Mouse (Mus musculus): ENCODE measurements at regions not wholly inside any gene's neighbourhood (a gene's known extent, or its start where the extent isn't known, plus 50 kb on each side); places are given as distances from the start of the nearest gene placed in this dataset.

DNA sequence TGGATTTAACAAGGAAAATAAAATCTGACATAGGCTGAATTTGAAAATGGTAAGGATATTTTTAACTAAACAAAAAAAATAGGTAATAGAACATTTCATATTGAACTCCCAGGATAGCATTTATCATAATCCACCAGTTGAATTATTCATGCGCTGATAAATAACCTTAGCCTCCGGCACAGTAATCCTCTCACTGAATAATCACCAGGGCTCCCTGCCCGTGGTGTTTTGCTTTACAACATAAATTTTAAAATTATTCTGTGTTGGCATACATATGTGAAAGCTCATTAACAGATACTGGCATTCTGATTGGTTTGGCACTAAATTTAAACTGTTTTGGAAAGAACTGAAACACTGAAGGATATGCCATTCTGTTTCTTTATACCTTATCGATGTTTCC is 181.6 kb upstream of the N6amt1 start:
- no peaks in the 10 kb centered on the region for H3K36me3 ChIP-seq (ENCODE audit: control insufficient read depth, insufficient read depth, low read length, poor library complexity, severe bottlenecking)
- no peak for DNase-seq (ENCODE audit: low read depth, low spot score)
- no peaks in the 10 kb centered on the region for H3K27me3 ChIP-seq (ENCODE audit: control insufficient read depth, insufficient read depth, low read length, poor library complexity, severe bottlenecking)

DNA sequence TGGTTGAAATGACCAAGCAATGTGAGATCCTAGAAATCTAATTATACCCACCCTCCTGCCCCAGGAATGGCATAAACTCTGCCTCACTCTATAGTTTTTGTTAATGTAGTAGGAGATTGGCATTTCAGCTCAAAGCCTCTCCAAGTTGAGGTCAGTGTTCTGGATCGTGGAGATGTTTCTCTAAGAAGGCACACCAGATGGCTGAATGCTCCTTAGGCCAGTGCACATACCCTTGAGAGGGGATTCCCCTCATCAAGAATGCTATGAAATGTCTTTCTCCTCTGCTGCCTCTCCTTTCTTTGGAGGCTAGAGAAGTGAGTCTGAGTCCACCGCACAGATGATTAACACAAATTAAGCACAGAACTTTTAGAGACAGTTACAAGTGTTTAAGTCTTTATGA is 214.7 kb upstream of the N6amt1 start:
- Histone ChIP-seq H3K27me3 (ENCODE audit: control insufficient read depth, insufficient read depth, low read length, poor library complexity, severe bottlenecking) (no peaks in the 10 kb centered on the region), H3K36me3 (ENCODE audit: control insufficient read depth, insufficient read depth, low read length, poor library complexity, severe bottlenecking) (no peaks in the 10 kb centered on the region)
- no peak for DNase-seq (ENCODE audit: low read depth, low spot score)

DNA sequence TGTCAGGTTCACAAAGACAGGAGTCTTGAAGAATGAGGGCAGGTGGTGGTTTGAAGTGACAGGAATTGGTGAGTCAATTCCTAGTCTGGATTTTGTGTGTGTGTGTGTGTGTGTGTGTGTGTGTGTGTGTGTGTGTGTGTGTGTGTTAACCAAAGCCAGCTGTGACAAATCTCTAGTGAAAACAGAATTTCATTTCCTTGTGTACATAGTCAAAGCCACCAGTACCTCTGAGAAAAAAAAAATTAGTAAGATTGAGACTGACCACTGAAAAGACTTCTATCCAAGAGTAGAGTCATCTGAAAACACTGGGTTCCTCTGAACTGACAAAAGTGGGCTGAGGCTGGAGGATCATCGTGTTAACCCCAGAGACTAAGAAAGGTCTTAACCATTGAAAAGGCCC is 217.5 kb upstream of the N6amt1 start:
- Histone ChIP-seq H3K36me3 (ENCODE audit: control insufficient read depth, insufficient read depth, low read length, poor library complexity, severe bottlenecking) (no peaks in the 10 kb centered on the region), H3K27me3 (ENCODE audit: control insufficient read depth, insufficient read depth, low read length, poor library complexity, severe bottlenecking) (no peaks in the 10 kb centered on the region)
- no peak for DNase-seq (ENCODE audit: low read depth, low spot score)

DNA sequence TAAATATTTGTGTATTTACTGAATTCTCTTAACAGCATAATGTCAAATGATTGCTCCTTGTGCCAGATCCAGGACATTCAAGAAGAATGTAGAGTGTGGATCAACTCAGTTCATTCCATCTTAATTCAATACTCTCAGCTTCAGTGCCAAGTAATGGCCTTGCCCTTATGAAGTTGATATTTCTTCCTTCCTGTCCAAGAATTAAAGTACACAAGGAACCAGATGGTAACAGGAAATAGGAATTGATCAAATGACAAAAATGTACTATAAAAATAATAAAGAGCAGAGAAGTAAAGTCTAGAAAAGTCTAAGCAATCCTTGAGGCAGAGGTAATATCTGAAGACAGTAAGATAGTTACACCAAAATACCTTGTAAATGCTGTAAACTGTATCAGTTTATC is 219.5 kb upstream of the N6amt1 start:
- no peaks in the 10 kb centered on the region for H3K36me3 ChIP-seq (ENCODE audit: control insufficient read depth, insufficient read depth, low read length, poor library complexity, severe bottlenecking)
- DNase-seq (ENCODE audit: low read depth, low spot score) = no peak
- H3K27me3 ChIP-seq (ENCODE audit: control insufficient read depth, insufficient read depth, low read length, poor library complexity, severe bottlenecking) = no peaks in the 10 kb centered on the region

DNA sequence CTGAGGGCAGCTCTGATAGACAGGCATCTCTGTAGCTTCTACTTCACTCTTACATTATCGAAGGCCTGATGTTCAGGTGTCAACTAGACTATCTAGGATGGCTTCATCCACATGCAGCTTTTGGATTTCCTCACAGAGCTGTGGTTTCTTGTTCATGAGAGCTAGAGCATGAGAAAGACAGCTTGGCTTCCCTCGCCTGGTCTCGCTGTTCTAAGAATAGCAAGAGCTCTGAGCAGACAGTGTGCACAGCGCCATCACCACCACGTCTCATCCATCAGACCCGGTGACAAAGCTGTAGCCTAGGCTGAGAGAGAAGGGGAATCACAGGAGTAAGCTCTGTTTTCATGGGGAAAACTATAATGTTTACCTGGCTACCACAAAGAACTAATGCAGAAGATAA is 220.1 kb upstream of the N6amt1 start:
- DNase-seq (ENCODE audit: low read depth, low spot score) = no peak

DNA sequence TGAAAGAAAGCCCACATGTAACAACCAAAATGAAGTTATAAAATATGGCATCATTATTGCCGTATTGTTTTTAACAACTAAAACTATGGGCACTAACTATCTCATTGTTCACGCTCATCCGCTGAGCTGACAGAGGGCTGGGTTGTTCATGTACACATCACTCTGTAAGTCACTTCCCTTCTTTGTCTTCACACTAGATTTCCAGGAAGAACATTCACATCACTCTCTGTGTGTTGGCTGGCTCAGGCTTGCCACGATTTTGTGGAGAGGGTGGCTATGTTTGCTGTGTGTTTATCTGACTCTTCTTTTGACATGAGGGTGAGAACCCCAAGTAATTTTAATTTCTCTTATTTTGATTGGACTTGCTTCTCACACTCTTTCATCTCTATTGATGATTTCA is 221.9 kb upstream of the N6amt1 start:
- no peak for DNase-seq (ENCODE audit: low read depth, low spot score)
- no peaks in the 10 kb centered on the region for H3K27me3 ChIP-seq (ENCODE audit: control insufficient read depth, insufficient read depth, low read length, poor library complexity, severe bottlenecking)
- H3K36me3 ChIP-seq (ENCODE audit: control insufficient read depth, insufficient read depth, low read length, poor library complexity, severe bottlenecking) = no peaks in the 10 kb centered on the region

More for the DNA sequence above, 220.1 kb upstream of the N6amt1 start:
- H3K27me3 ChIP-seq (ENCODE audit: control insufficient read depth, insufficient read depth, low read length, poor library complexity, severe bottlenecking) = no peaks in the 10 kb centered on the region
- no peaks in the 10 kb centered on the region for H3K36me3 ChIP-seq (ENCODE audit: control insufficient read depth, insufficient read depth, low read length, poor library complexity, severe bottlenecking)

DNA sequence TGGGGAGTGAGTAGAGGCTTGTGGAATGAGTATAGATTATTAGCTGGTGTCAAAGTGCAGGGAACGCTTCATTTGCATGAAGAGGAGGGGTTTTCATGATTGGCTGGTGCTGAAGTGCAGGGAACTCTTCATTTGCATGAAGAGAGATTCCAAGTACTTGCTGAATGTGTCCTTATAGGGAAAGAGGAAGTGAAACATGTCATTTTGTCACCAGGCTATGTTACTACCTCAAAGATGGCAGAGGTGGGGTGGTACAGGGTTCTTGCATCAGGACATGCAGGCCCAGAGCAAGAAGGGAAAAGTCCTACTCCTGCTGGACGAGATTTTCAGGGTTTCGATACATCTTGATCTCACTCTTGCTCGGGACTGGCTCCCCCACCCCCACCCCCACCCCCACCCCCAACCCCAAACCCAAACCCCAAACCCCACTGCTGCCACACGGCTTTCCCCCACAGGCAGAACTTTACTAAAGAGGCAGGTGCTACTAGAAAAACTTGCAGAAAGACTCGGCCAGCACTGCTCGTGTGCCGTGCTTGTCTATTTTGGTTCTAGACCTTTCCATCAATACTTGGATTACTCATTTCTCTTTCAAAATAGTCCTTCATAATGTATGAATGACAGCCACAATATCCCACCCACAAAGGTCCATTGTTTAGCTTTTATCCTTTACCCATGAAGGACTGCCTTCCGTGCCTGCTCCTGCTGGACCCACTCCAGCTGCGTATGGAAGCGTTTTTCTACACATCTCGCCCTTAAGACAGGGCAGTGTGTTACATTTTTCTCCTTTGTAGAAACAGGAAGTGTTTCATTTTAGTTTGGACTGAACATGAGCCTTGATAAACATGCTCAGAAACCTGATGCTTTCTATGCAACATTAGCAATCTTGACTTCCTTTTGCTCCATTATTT is 223.0 kb upstream of the N6amt1 start:
- Histone ChIP-seq H3K36me3 (ENCODE audit: control insufficient read depth, insufficient read depth, low read length, poor library complexity, severe bottlenecking) (no peaks in the 10 kb centered on the region), H3K27me3 (ENCODE audit: control insufficient read depth, insufficient read depth, low read length, poor library complexity, severe bottlenecking) (no peaks in the 10 kb centered on the region)
- no peak for DNase-seq (ENCODE audit: low read depth, low spot score)

DNA sequence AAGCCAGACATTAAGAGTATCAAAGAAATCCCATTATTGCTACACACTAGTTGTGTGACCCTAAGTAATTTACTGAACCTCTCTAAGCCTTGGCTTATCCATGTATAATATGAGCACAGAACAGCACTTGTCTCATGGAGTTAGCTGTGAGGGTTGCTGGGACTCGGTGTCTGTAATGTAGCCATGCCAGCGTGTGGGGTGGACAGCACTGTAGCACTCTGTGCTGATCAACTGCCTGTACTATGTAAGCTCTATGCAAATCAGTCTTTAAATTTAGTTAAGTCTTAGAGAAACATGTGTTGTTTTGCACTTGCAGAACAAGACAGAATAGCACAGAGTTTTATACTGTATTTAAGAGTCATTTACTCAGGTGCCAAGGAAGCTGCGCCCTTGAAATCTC is 225.0 kb upstream of the N6amt1 start:
- no peak for DNase-seq (ENCODE audit: low read depth, low spot score)
- no peaks in the 10 kb centered on the region for H3K27me3 ChIP-seq (ENCODE audit: control insufficient read depth, insufficient read depth, low read length, poor library complexity, severe bottlenecking)
- no peaks in the 10 kb centered on the region for H3K36me3 ChIP-seq (ENCODE audit: control insufficient read depth, insufficient read depth, low read length, poor library complexity, severe bottlenecking)

DNA sequence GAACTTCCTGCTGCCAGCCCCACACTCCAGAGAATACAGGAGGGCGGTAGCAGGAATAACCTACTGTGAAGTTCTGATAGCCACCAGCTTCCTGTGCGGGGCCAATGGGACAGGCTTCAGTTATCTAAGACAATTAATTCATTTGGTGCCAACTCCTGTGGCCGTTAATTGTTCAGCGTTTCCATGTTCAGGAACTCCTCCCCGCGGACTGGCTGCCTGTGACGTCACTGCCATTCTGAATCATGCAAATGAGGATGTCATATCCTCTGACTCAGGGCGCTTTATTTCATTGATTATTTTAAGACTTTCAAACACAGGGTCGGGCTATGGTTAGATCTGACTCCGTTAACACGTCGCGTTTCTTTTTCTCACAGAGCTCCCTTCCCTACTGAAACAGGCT is 225.8 kb upstream of the N6amt1 start:
- Histone ChIP-seq H3K36me3 (ENCODE audit: control insufficient read depth, insufficient read depth, low read length, poor library complexity, severe bottlenecking) (no peaks in the 10 kb centered on the region), H3K27me3 (ENCODE audit: control insufficient read depth, insufficient read depth, low read length, poor library complexity, severe bottlenecking) (no peaks in the 10 kb centered on the region)
- no peak for DNase-seq (ENCODE audit: low read depth, low spot score)

DNA sequence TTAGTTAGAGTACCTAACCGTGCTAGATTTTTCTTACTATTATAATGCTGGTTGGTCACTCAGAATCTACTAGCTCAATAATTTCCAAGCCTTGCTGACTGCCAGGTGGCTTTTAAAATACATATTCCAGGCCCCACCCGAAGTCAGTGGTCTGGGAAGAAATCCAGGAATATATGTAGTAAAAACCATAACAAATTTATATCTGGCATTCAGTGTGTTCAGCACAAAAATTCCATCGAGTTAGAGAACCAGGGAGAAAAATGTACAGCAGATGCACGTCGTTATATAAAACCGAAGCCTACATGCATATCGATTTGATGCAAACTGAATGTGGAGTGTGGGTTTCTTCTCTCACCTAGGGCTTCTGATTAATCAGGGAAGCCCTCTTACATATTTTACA is 229.5 kb upstream of the N6amt1 start:
- no peaks in the 10 kb centered on the region for H3K27me3 ChIP-seq (ENCODE audit: control insufficient read depth, insufficient read depth, low read length, poor library complexity, severe bottlenecking)
- H3K36me3 ChIP-seq (ENCODE audit: control insufficient read depth, insufficient read depth, low read length, poor library complexity, severe bottlenecking) = no peaks in the 10 kb centered on the region
- DNase-seq (ENCODE audit: low read depth, low spot score) = no peak

DNA sequence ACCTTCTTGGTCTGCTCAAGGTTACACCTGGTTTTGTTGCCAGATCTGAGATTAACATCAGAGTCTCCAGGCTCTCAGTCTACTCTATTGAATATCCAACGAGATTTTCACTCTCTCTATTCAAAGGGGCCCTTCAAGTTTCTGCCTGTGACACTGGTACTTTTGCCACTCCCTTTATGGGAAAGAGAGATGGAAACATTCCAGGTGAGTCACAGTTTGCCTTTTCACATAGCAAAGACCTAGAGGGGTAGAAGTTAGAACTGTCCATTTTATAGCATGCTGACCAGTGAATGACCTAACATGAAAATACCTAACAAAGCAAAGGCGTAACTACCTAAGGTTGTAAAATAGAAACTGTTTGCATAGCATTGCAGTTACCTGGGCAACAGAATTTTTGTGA is 250.4 kb upstream of the N6amt1 start:
- no peaks in the 10 kb centered on the region for H3K36me3 ChIP-seq (ENCODE audit: control insufficient read depth, insufficient read depth, low read length, poor library complexity, severe bottlenecking)
- DNase-seq (ENCODE audit: low read depth, low spot score) = no peak
- H3K27me3 ChIP-seq (ENCODE audit: control insufficient read depth, insufficient read depth, low read length, poor library complexity, severe bottlenecking) = no peaks in the 10 kb centered on the region

DNA sequence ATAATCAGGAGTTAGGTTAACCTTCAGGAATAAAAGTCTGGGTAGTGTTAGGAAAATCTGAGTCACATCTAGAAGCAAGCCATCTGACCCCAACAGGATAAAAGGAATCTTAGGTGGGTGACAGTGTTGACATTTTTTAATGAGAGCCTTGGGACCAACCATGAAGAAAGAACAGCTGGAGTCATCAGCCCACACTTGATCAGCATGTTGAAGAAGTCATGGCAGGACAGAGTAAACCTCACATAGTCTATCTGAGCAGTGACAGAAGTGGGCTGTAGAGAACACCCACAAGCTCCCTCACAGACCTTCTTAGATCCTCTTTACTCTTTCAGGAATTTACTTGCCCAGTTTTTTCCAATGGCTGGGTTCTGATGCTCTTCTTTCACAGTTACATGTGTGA is 251.9 kb upstream of the N6amt1 start:
- no peaks in the 10 kb centered on the region for H3K36me3 ChIP-seq (ENCODE audit: control insufficient read depth, insufficient read depth, low read length, poor library complexity, severe bottlenecking)
- no peaks in the 10 kb centered on the region for H3K27me3 ChIP-seq (ENCODE audit: control insufficient read depth, insufficient read depth, low read length, poor library complexity, severe bottlenecking)
- no peak for DNase-seq (ENCODE audit: low read depth, low spot score)

DNA sequence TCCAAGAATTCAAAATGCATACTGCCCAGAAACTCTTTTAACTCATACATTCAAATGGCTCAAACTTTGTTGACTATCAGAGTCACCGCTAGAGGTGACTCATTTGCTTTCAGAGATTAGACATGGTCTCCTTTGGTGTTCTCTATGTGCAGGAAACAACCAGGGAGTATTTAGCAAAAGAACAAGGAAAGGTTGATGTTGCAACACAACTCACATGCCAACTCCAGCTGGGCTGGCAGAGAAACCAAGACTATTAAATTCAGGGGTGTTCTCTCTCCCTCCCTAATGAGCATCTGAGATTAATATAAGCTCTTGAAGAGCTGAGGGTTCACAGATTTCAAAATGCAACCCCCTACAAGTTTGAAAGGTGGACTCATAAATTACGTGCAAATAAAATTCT is 262.0 kb upstream of the N6amt1 start:
- DNase-seq (ENCODE audit: low read depth, low spot score) = no peak
- H3K27me3 ChIP-seq (ENCODE audit: control insufficient read depth, insufficient read depth, low read length, poor library complexity, severe bottlenecking) = no peaks in the 10 kb centered on the region

DNA sequence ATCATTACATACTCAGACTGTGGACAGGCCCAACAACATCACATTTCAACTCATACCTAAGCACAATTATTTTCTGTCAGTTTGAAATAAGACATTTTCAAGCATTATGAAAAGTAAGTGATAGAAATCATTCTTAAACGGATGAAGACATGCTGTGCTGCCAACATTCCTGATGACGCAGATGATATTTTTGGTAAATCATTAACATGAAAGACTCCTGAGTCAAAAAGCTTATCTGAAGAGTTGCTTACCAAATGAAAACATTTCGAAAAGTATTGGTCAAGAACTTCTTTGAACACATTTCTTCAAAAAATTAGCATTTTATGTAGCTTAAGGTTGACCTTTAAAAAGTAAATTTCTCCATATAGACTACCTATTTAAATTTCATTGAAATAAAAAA is 264.7 kb upstream of the N6amt1 start:
- Histone ChIP-seq H3K36me3 (ENCODE audit: control insufficient read depth, insufficient read depth, low read length, poor library complexity, severe bottlenecking) (no peaks in the 10 kb centered on the region), H3K27me3 (ENCODE audit: control insufficient read depth, insufficient read depth, low read length, poor library complexity, severe bottlenecking) (no peaks in the 10 kb centered on the region)
- no peak for DNase-seq (ENCODE audit: low read depth, low spot score)

More for the DNA sequence above, 262.0 kb upstream of the N6amt1 start:
- H3K36me3 ChIP-seq (ENCODE audit: control insufficient read depth, insufficient read depth, low read length, poor library complexity, severe bottlenecking) = no peaks in the 10 kb centered on the region

DNA sequence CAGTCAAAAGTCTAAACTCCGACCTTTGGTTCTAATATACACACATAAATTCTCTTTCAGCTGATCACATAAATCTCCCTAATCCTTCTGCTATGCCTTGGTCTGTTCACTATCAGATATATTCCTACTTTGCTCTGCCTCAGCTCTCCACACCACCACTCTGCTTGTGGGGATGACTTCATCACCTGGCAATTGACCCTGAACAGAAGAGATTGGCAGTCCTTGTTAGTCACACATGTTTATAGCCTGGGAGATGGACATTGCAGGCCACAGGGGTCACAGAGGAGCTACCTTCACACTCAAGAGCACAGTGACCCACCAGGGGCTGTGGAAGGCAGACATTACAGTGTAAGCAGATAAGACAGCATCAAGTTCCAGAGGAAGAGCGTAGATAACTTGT is 270.5 kb upstream of the N6amt1 start:
- DNase-seq (ENCODE audit: low read depth, low spot score) = no peak
- Histone ChIP-seq H3K27me3 (ENCODE audit: control insufficient read depth, insufficient read depth, low read length, poor library complexity, severe bottlenecking) (no peaks in the 10 kb centered on the region), H3K36me3 (ENCODE audit: control insufficient read depth, insufficient read depth, low read length, poor library complexity, severe bottlenecking) (no peaks in the 10 kb centered on the region)

DNA sequence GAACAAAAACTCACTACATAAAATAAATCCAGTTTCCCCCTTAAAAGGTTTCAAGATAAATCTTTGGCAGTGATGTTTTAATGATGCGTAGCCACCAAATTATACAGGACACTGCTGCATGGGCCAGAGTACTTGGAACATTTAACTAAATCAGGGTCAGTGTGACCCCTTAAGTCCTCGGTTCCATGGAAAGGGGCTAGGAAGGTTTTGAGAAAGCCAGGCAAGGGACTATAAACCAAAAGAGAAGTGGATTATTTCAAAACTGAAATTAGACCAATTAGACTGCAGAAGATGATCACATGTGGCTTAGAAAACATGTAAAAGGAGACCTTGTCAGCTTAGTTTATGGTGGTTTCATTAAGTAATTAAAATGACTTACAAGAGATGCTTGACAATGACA is 276.6 kb upstream of the N6amt1 start:
- H3K36me3 ChIP-seq (ENCODE audit: control insufficient read depth, insufficient read depth, low read length, poor library complexity, severe bottlenecking) = no peaks in the 10 kb centered on the region
- H3K27me3 ChIP-seq (ENCODE audit: control insufficient read depth, insufficient read depth, low read length, poor library complexity, severe bottlenecking) = no peaks in the 10 kb centered on the region
- DNase-seq (ENCODE audit: low read depth, low spot score) = no peak

All from splenic B cell, adult 2 months (primary cell).